Mouse (Mus musculus) intestine, embryonic 16.5 days (tissue): ENCODE data around the gene Dnah1. TPM values are rescaled to one million over a fixed set of nuclear protein-coding genes. Genes with fewer than 3 reads are reported as not detected.
A peak's percentile ranks its signal among the peaks of the same experiment; 100 is the strongest.

Source experiments
- ATAC-seq: fragments of 200-750 bp; cut with Nextera tagmentation; 2 replicates; pipeline ENCODE4 v1.8.0; 2017; ENCODE audit warnings: moderate TSS enrichment, moderate library complexity
- H3K27ac ChIP-seq: fragments of 300-500 bp; sonication (generic); 2 replicates; pipeline ENCODE4 v1.5.1; 2014; ENCODE audit warnings: mild to moderate bottlenecking, low read length
- H3K27me3 ChIP-seq: fragments of 300-500 bp; sonication (generic); replicated peaks from 2 replicates; pipeline ENCODE4 v1.6.1; 2014; ENCODE audit warnings: low read length, control low read depth, mixed read lengths; ENCODE audit not compliant: control insufficient read depth, insufficient read depth
- H3K36me3 ChIP-seq: fragments of 300-500 bp; sonication (generic); 2 replicates; pipeline ENCODE4 v1.6.1; 2014; ENCODE audit warnings: low read length, control low read depth; ENCODE audit not compliant: control insufficient read depth, insufficient read depth
- H3K4me1 ChIP-seq: fragments of 300-500 bp; sonication (generic); 2 replicates; pipeline ENCODE4 v1.6.1; 2014; ENCODE audit warnings: low read length, control low read depth, mixed read lengths; ENCODE audit not compliant: control insufficient read depth, insufficient read depth
- H3K4me2 ChIP-seq: fragments of 300-500 bp; sonication (generic); 2 replicates; pipeline ENCODE4 v1.6.1; 2014; ENCODE audit warnings: low read depth, low read length, control low read depth
- H3K4me3 ChIP-seq: fragments of 300-500 bp; sonication (generic); 2 replicates; pipeline ENCODE4 v1.5.1; 2014; ENCODE audit warnings: mild to moderate bottlenecking, low read length
- H3K9ac ChIP-seq: fragments of 300-500 bp; sonication (generic); 2 replicates; pipeline ENCODE4 v1.6.1; 2014; ENCODE audit warnings: low read depth, low read length
- H3K9me3 ChIP-seq: fragments of 300-500 bp; sonication (generic); 2 replicates; pipeline ENCODE4 v1.6.1; 2016; ENCODE audit warnings: low read length, control low read depth; ENCODE audit not compliant: control insufficient read depth
- WGBS: fragments of 180-500 bp; shearing (Covaris S2); extraction: QIAGEN DNeasy Blood & Tissue Kit; methylation state at CpG from one replicate; pipeline ENCODE4 v1.1.7; 2014; 5-methylcytosine and 5-hydroxymethylcytosine counted together
- polyA plus RNA-seq: library from polyadenylated mRNA; unstranded; fragments of >200 nt; fragmentation: Nextera tagmentation; extraction: Ambion mirVana; gene quantifications from 2 replicates; pipeline ENCODE4 v1.2.1, GENCODE M21; 2015

Dnah1 gene
- polyA plus RNA-seq, 1 experiment from 2014 or later = 3.0 TPM

- no peaks in the 10 kb centered on the region for H3K27me3 ChIP-seq
- H3K9me3 ChIP-seq = no peaks in the 10 kb centered on the region
- peak within 1 kb of the TSS; percentile 94 for H3K27ac ChIP-seq
- H3K4me3 ChIP-seq = peak within 1 kb of the TSS; percentile 98
- H3K4me2 ChIP-seq = peak within 1 kb of the TSS; percentile 73
- peak; percentile 93 for ATAC-seq
- H3K9ac ChIP-seq = peak within 1 kb of the TSS; percentile 98
- peaks cover 8% of the 10 kb centered on the region for H3K36me3 ChIP-seq
- peaks cover 8% of the 10 kb centered on the region for H3K4me1 ChIP-seq
- WGBS = under 1% methylated on average over 70 of the region's 75 CpGs
Measured at GRCm38 (mm10) chr14:31251084-31251604, 72.6 kb downstream of the Dnah1 start, which contains the start of the genes Phf7 and Bap1. Gene Phf7, minus strand, starts transcription at chr14:31251317. Gene Bap1, plus strand, starts transcription at chr14:31251450.

GRCm38 (mm10) chr14:31250222-31251083 is 73.2 kb downstream of the Dnah1 start:
- Histone ChIP-seq H3K4me1 (peaks cover 8% of the 10 kb centered on the region), H3K9ac (peak overlapping the region; percentile 88), H3K27me3 (no peaks in the 10 kb centered on the region), H3K27ac (peak overlapping the region; percentile 94), H3K4me3 (peak overlapping the region; percentile 98), H3K4me2 (peak overlapping the region; percentile 66), H3K36me3 (peaks cover 5% of the 10 kb centered on the region), H3K9me3 (no peaks in the 10 kb centered on the region)
- 16% methylated on average over 38 of the region's 38 CpGs for WGBS
- ATAC-seq = peak; percentile 93

- no peak overlapping the region for H3K4me3 ChIP-seq
- no peak for ATAC-seq
- no peaks in the 10 kb centered on the region for H3K27me3 ChIP-seq
- no peaks in the 10 kb centered on the region; the same call in 1 of the 2 replicates for H3K36me3 ChIP-seq
- WGBS = 81% methylated on average over 6 of the region's 6 CpGs
- H3K27ac ChIP-seq = no peak overlapping the region
- peaks cover 8% of the 10 kb centered on the region for H3K4me1 ChIP-seq
- H3K4me2 ChIP-seq = no peak overlapping the region
- H3K9me3 ChIP-seq = no peaks in the 10 kb centered on the region
- H3K9ac ChIP-seq = no peak overlapping the region
Measured at GRCm38 (mm10) chr14:31248396-31248795, 75.3 kb downstream of the Dnah1 start.

- Histone ChIP-seq H3K9ac (no peak overlapping the region), H3K36me3 (no peaks in the 10 kb centered on the region), H3K27me3 (no peaks in the 10 kb centered on the region), H3K4me2 (no peak overlapping the region), H3K27ac (no peak overlapping the region), H3K9me3 (no peaks in the 10 kb centered on the region), H3K4me1 (no peaks in the 10 kb centered on the region), H3K4me3 (no peak overlapping the region)
- ATAC-seq = no peak
- WGBS = 77% methylated on average over 1 of the region's 1 CpGs
Measured at GRCm38 (mm10) chr14:31245946-31246345, 77.8 kb downstream of the Dnah1 start.

- Histone ChIP-seq H3K4me1 (no peaks in the 10 kb centered on the region), H3K36me3 (no peaks in the 10 kb centered on the region), H3K4me3 (no peak overlapping the region), H3K9ac (no peak overlapping the region), H3K9me3 (no peaks in the 10 kb centered on the region), H3K27me3 (no peaks in the 10 kb centered on the region), H3K27ac (no peak overlapping the region), H3K4me2 (no peak overlapping the region)
- ATAC-seq = no peak
- WGBS = 78% methylated on average over 1 of the region's 1 CpGs
Measured at GRCm38 (mm10) chr14:31244777-31245176, 78.9 kb downstream of the Dnah1 start.

GRCm38 (mm10) chr14:31240528-31240927 is 83.2 kb downstream of the Dnah1 start:
- Histone ChIP-seq H3K9ac (no peak overlapping the region), H3K4me1 (no peaks in the 10 kb centered on the region), H3K9me3 (no peaks in the 10 kb centered on the region), H3K4me2 (no peak overlapping the region), H3K27me3 (no peaks in the 10 kb centered on the region), H3K27ac (no peak overlapping the region), H3K4me3 (no peak overlapping the region), H3K36me3 (peaks cover 4% of the 10 kb centered on the region; the same call in 1 of the 2 replicates)
- 73% methylated on average over 3 of the region's 3 CpGs for WGBS
- ATAC-seq = no peak

GRCm38 (mm10) chr14:31237101-31237882 is 86.4 kb downstream of the Dnah1 start:
- Histone ChIP-seq H3K36me3 (peaks cover 4% of the 10 kb centered on the region; the same call in 1 of the 2 replicates), H3K9me3 (no peaks in the 10 kb centered on the region), H3K27me3 (no peaks in the 10 kb centered on the region), H3K4me3 (no peak overlapping the region), H3K4me1 (0 out of 2 replicates have a peak, but pooled peaks cover 6% of the 10 kb centered on the region), H3K4me2 (no peak overlapping the region), H3K27ac (no peak overlapping the region), H3K9ac (no peak overlapping the region)
- ATAC-seq = no peak
- 74% methylated on average over 7 of the region's 7 CpGs for WGBS

GRCm38 (mm10) chr14:31233996-31234591 is 89.6 kb downstream of the Dnah1 start:
- Histone ChIP-seq H3K4me1 (0 out of 2 replicates have a peak, but pooled peaks cover 6% of the 10 kb centered on the region), H3K4me2 (no peak overlapping the region), H3K27me3 (no peaks in the 10 kb centered on the region), H3K36me3 (no peaks in the 10 kb centered on the region), H3K9ac (no peak overlapping the region), H3K4me3 (no peak overlapping the region), H3K9me3 (no peaks in the 10 kb centered on the region), H3K27ac (no peak overlapping the region)
- peak; percentile 62 for ATAC-seq
- WGBS = 16% methylated on average over 11 of the region's 11 CpGs
